Mouse (Mus musculus): ENCODE data around the gene Gpr183.

- TF ChIP-seq CTCF (IDR thresholded peaks at IDR 0.05; ENCODE audit: low read depth), result no peak
- TF ChIP-seq EP300 (IDR thresholded peaks at IDR 0.05; ENCODE audit: low read depth), result no peak
These were observed 5.4 kb upstream of the Gpr183 start for GRCm38 (mm10) chr14:121970402-121970801.
